In genomic region chr19:48207731-48208370, GRCm38 (mm10) we compare ENCODE assay signal across 10 mouse cellular contexts. TPM values are rescaled to one million over a fixed set of nuclear protein-coding genes. Genes with fewer than 3 reads are reported as not detected.
DNase-seq lines count a peak whose midpoint lies in the region; ATAC-seq lines count a peak whose summit lies in the region.
"Had no signal": no experiment of that assay in that cellular context is flagged by ENCODE, and none has a peak within 500 bp of the region (broad histone marks: within the 10 kb centered on the region; RNA-seq: fewer than 3 reads in every experiment).

No protein-coding gene starts in this region.

- peaks cover 53% of the 10 kb centered on the region for H3K4me1 ChIP-seq in hindbrain, embryonic 10.5 days (replicated peaks)
- peaks cover 48% of the 10 kb centered on the region for H3K4me1 ChIP-seq in midbrain, embryonic 10.5 days

- no peak overlapping the region for H3K27ac ChIP-seq in hindbrain, embryonic 10.5 days
- no peak overlapping the region for H3K27ac ChIP-seq in midbrain, embryonic 10.5 days (replicated peaks)
- H3K27ac ChIP-seq: kidney, postnatal 0 days; macrophage had no signal

- H3K36me3 ChIP-seq in hindbrain, embryonic 10.5 days, result no peaks in the 10 kb centered on the region
- no peaks in the 10 kb centered on the region for H3K36me3 ChIP-seq in midbrain, embryonic 10.5 days

- peaks cover 5% of the 10 kb centered on the region; the same call in 1 of the 2 replicates for H3K9me3 ChIP-seq in hindbrain, embryonic 10.5 days
- peaks cover 8% of the 10 kb centered on the region; the same call in 1 of the 2 replicates for H3K9me3 ChIP-seq in midbrain, embryonic 10.5 days (replicated peaks)

- peaks cover 61% of the 10 kb centered on the region for H3K27me3 ChIP-seq in hindbrain, embryonic 10.5 days (ENCODE audit: insufficient read depth, poor library complexity, severe bottlenecking)
- H3K27me3 ChIP-seq in midbrain, embryonic 10.5 days (ENCODE audit: low read depth, poor library complexity, severe bottlenecking), result peaks cover 79% of the 10 kb centered on the region

- ATAC-seq in erythroblast, adult 5-6 weeks (replicated peaks; ENCODE audit: low FRiP score, poor library complexity, severe bottlenecking), result no peak

- peak overlapping the region; percentile 78 for H3K4me3 ChIP-seq in hindbrain, embryonic 10.5 days
- H3K4me3 ChIP-seq in midbrain, embryonic 10.5 days, result peak overlapping the region; percentile 72
- H3K4me3 ChIP-seq: erythroblast, embryonic 14.5 days had no signal

- 4% methylated on average over 10 of the region's 10 CpGs for WGBS in hindbrain, embryonic 10.5 days
- WGBS in midbrain, embryonic 10.5 days, result 1% methylated on average over 10 of the region's 10 CpGs

- peak; percentile 31 for DNase-seq in MN1 (ENCODE audit: low spot score)
- peak; percentile 2 for DNase-seq in ZHBTc4 (ENCODE audit: low read depth, low spot score)
- peak; percentile 44 for DNase-seq in hindbrain, embryonic 10.5 days (ENCODE audit: low spot score)
- DNase-seq in midbrain, embryonic 10.5 days (ENCODE audit: low spot score), result peak; percentile 41
- DNase-seq in spleen, adult 18-20 months, result no peak
- no peak for DNase-seq in thymus, postnatal 14 days

RNA-seq across cellular contexts. Expression of gene Sorcs3, which starts 2.0 kb away (rescaled TPM):
- 1.2 and 3.1 TPM in 2 replicates for polyA plus RNA-seq in hindbrain, embryonic 10.5 days (2016; fragmentation: Nextera tagmentation; extraction: Ambion mirVana)
- polyA plus RNA-seq in midbrain, embryonic 10.5 days (2016; fragmentation: Nextera tagmentation; extraction: Ambion mirVana), result 0.99 and 1.9 TPM in 2 replicates
- not detected in 2 replicates for total RNA-seq in erythroblast, adult 5-6 weeks (2015; ENCODE audit: low replicate concordance)
- total RNA-seq in erythroblast, adult 5-6 weeks (2017; ENCODE audit: low replicate concordance), result not detected in 2 replicates
- polyA plus RNA-seq: erythroblast, embryonic 14.5 days; macrophage had no signal

Comparison
In these comparisons a context has a peak if more than half of its experiments do, and no peak if none do; other contexts are left out.
1. DNase-seq: peak in MN1 (single experiment), ZHBTc4 (single experiment), hindbrain, embryonic 10.5 days (single experiment) and midbrain, embryonic 10.5 days (single experiment); none in spleen, adult 18-20 months (0 of 2) and thymus, postnatal 14 days (single experiment).